Mouse (Mus musculus) heart, embryonic 13.5 days (tissue): ENCODE data around the gene Kcnn3. TPM values are rescaled to one million over a fixed set of nuclear protein-coding genes. Genes with fewer than 3 reads are reported as not detected.

Source experiments
- ATAC-seq: fragments of 200-750 bp; cut with Nextera tagmentation; 2 replicates; pipeline ENCODE4 v1.8.0; 2017; ENCODE audit warnings: moderate TSS enrichment; ENCODE audit not compliant: insufficient number of reproducible peaks, low FRiP score, low TSS enrichment; ENCODE audit errors: extremely low read depth
- H3K27ac ChIP-seq: fragments of 300-500 bp; sonication (generic); replicated peaks from 2 replicates; pipeline ENCODE4 v1.5.1; 2015; ENCODE audit warnings: moderate library complexity, mild to moderate bottlenecking, inconsistent platforms
- H3K27me3 ChIP-seq: fragments of 300-500 bp; sonication (generic); replicated peaks from 2 replicates; pipeline ENCODE4 v1.6.1; 2015; ENCODE audit warnings: mild to moderate bottlenecking, inconsistent platforms
- H3K36me3 ChIP-seq: fragments of 300-500 bp; sonication (generic); 2 replicates; pipeline ENCODE4 v1.6.1; 2015; ENCODE audit warnings: mild to moderate bottlenecking, inconsistent platforms
- H3K4me1 ChIP-seq: fragments of 300-500 bp; sonication (generic); 2 replicates; pipeline ENCODE4 v1.6.1; 2015; ENCODE audit warnings: inconsistent platforms
- H3K4me2 ChIP-seq: fragments of 300-500 bp; sonication (generic); 2 replicates; pipeline ENCODE4 v1.6.1; 2015; ENCODE audit warnings: inconsistent platforms, mild to moderate bottlenecking, moderate library complexity
- H3K4me3 ChIP-seq: fragments of 300-500 bp; sonication (generic); 2 replicates; pipeline ENCODE4 v1.5.1; 2015; ENCODE audit warnings: moderate library complexity, mild to moderate bottlenecking, inconsistent platforms
- H3K9ac ChIP-seq: fragments of 300-500 bp; sonication (generic); 2 replicates; pipeline ENCODE4 v1.6.1; 2015; ENCODE audit warnings: inconsistent platforms, mild to moderate bottlenecking, moderate library complexity
- H3K9me3 ChIP-seq: fragments of 300-500 bp; sonication (generic); 2 replicates; pipeline ENCODE4 v1.6.1; 2016; ENCODE audit warnings: inconsistent platforms
- WGBS: fragments of 180-500 bp; shearing (Covaris S2); methylation state at CpG from one replicate; pipeline ENCODE4 v1.1.7; 2015; ENCODE audit warnings: mixed read lengths; 5-methylcytosine and 5-hydroxymethylcytosine counted together
- polyA plus RNA-seq: library from polyadenylated mRNA; unstranded; fragments of >200 nt; fragmentation: Nextera tagmentation; extraction: Ambion mirVana; gene quantifications from 2 replicates; pipeline ENCODE4 v1.2.1, GENCODE M21; 2015

Gene Kcnn3
- polyA plus RNA-seq, 1 experiment from 2014 or later, result 2.3 TPM

GRCm38 (mm10) chr3:89672573-89673317 lies 152.8 kb downstream of the Kcnn3 start:
- Histone ChIP-seq H3K4me3 (no peak overlapping the region), H3K27me3 (no peaks in the 10 kb centered on the region), H3K9me3 (no peaks in the 10 kb centered on the region), H3K27ac (peak overlapping the region; percentile 45), H3K4me1 (peaks cover 21% of the 10 kb centered on the region), H3K9ac (no peak overlapping the region), H3K36me3 (no peaks in the 10 kb centered on the region), H3K4me2 (no peak overlapping the region)
- no peak for ATAC-seq
- WGBS, result 57% methylated on average over 12 of the region's 12 CpGs

- ATAC-seq, result no peak
- peaks cover 16% of the 10 kb centered on the region for H3K27me3 ChIP-seq
- H3K4me1 ChIP-seq, result peaks cover 4% of the 10 kb centered on the region
- H3K27ac ChIP-seq, result no peak overlapping the region
- H3K4me3 ChIP-seq, result no peak overlapping the region
- no peak overlapping the region for H3K9ac ChIP-seq
- H3K9me3 ChIP-seq, result no peaks in the 10 kb centered on the region
- H3K4me2 ChIP-seq, result no peak overlapping the region
- no peaks in the 10 kb centered on the region for H3K36me3 ChIP-seq
- 66% methylated on average over 5 of the region's 5 CpGs for WGBS
These were observed 157.7 kb downstream of the Kcnn3 start for GRCm38 (mm10) chr3:89677617-89678016.

- H3K4me3 ChIP-seq, result no peak overlapping the region
- 29% methylated on average over 5 of the region's 5 CpGs for WGBS
- no peaks in the 10 kb centered on the region for H3K36me3 ChIP-seq
- no peaks in the 10 kb centered on the region for H3K9me3 ChIP-seq
- H3K9ac ChIP-seq, result no peak overlapping the region
- H3K27me3 ChIP-seq, result peaks cover 44% of the 10 kb centered on the region
- no peak for ATAC-seq
- peaks cover 4% of the 10 kb centered on the region; the same call in 1 of the 2 replicates for H3K4me1 ChIP-seq
- H3K4me2 ChIP-seq, result no peak overlapping the region
- H3K27ac ChIP-seq, result no peak overlapping the region
These were observed 166.1 kb downstream of the Kcnn3 start for GRCm38 (mm10) chr3:89686031-89686430.

GRCm38 (mm10) chr3:89688694-89689581 lies 169.0 kb downstream of the Kcnn3 start:
- Histone ChIP-seq H3K4me2 (peak overlapping the region; percentile 84), H3K36me3 (no peaks in the 10 kb centered on the region), H3K27me3 (peaks cover 23% of the 10 kb centered on the region), H3K9me3 (0 out of 2 replicates have a peak, but pooled peaks cover 4% of the 10 kb centered on the region), H3K4me1 (peaks cover 4% of the 10 kb centered on the region; the same call in 1 of the 2 replicates), H3K9ac (peak overlapping the region; percentile 83), H3K27ac (no peak overlapping the region), H3K4me3 (peak overlapping the region; percentile 59)
- no peak for ATAC-seq
- WGBS, result 5% methylated on average over 25 of the region's 25 CpGs

GRCm38 (mm10) chr3:89691776-89692175 lies 171.8 kb downstream of the Kcnn3 start:
- H3K4me1 ChIP-seq, result peaks cover 4% of the 10 kb centered on the region; the same call in 1 of the 2 replicates
- H3K4me2 ChIP-seq, result no peak overlapping the region
- WGBS, result 62% methylated on average over 9 of the region's 9 CpGs
- no peak overlapping the region for H3K27ac ChIP-seq
- no peaks in the 10 kb centered on the region for H3K36me3 ChIP-seq
- peaks cover 22% of the 10 kb centered on the region for H3K27me3 ChIP-seq
- H3K4me3 ChIP-seq, result no peak overlapping the region
- 0 out of 2 replicates have a peak, but pooled peaks cover 6% of the 10 kb centered on the region for H3K9me3 ChIP-seq
- no peak for ATAC-seq
- H3K9ac ChIP-seq, result no peak overlapping the region

GRCm38 (mm10) chr3:89696152-89696821 lies 176.3 kb downstream of the Kcnn3 start:
- Histone ChIP-seq H3K4me1 (no peaks in the 10 kb centered on the region), H3K27ac (no peak overlapping the region), H3K4me3 (no peak overlapping the region), H3K27me3 (no peaks in the 10 kb centered on the region), H3K9me3 (0 out of 2 replicates have a peak, but pooled peaks cover 6% of the 10 kb centered on the region), H3K36me3 (no peaks in the 10 kb centered on the region), H3K9ac (no peak overlapping the region), H3K4me2 (no peak overlapping the region)
- WGBS, result 80% methylated on average over 12 of the region's 12 CpGs
- no peak; the same call in 1 of the 2 replicates for ATAC-seq

GRCm38 (mm10) chr3:89698958-89699357 lies 179.0 kb downstream of the Kcnn3 start:
- WGBS, result 80% methylated on average over 1 of the region's 1 CpGs
- Histone ChIP-seq H3K4me3 (no peak overlapping the region), H3K27me3 (peaks cover 6% of the 10 kb centered on the region; the same call in 1 of the 2 replicates), H3K36me3 (no peaks in the 10 kb centered on the region), H3K4me2 (no peak overlapping the region), H3K4me1 (no peaks in the 10 kb centered on the region), H3K27ac (no peak overlapping the region), H3K9me3 (0 out of 2 replicates have a peak, but pooled peaks cover 3% of the 10 kb centered on the region), H3K9ac (no peak overlapping the region)
- no peak for ATAC-seq

GRCm38 (mm10) chr3:89700461-89700860 lies 180.5 kb downstream of the Kcnn3 start:
- H3K4me3 ChIP-seq, result no peak overlapping the region
- no peak for ATAC-seq
- H3K27me3 ChIP-seq, result peaks cover 12% of the 10 kb centered on the region; the same call in 1 of the 2 replicates
- WGBS, result 76% methylated on average over 11 of the region's 11 CpGs
- H3K4me2 ChIP-seq, result no peak overlapping the region
- H3K9me3 ChIP-seq, result no peaks in the 10 kb centered on the region
- no peaks in the 10 kb centered on the region for H3K36me3 ChIP-seq
- no peaks in the 10 kb centered on the region for H3K4me1 ChIP-seq
- H3K27ac ChIP-seq, result no peak overlapping the region
- no peak overlapping the region for H3K9ac ChIP-seq

- Histone ChIP-seq H3K4me3 (no peak overlapping the region), H3K9ac (no peak overlapping the region), H3K9me3 (no peaks in the 10 kb centered on the region), H3K27ac (no peak overlapping the region), H3K36me3 (no peaks in the 10 kb centered on the region), H3K27me3 (peaks cover 17% of the 10 kb centered on the region; the same call in 1 of the 2 replicates), H3K4me1 (no peaks in the 10 kb centered on the region), H3K4me2 (no peak overlapping the region)
- WGBS, result 33% methylated on average over 3 of the region's 3 CpGs
- no peak for ATAC-seq
These were observed 183.6 kb downstream of the Kcnn3 start for GRCm38 (mm10) chr3:89703596-89703995.

GRCm38 (mm10) chr3:89704064-89704463 lies 184.1 kb downstream of the Kcnn3 start:
- Histone ChIP-seq H3K9me3 (no peaks in the 10 kb centered on the region), H3K4me1 (no peaks in the 10 kb centered on the region), H3K9ac (no peak overlapping the region), H3K4me2 (no peak overlapping the region), H3K27ac (no peak overlapping the region), H3K36me3 (no peaks in the 10 kb centered on the region), H3K27me3 (peaks cover 17% of the 10 kb centered on the region; the same call in 1 of the 2 replicates), H3K4me3 (no peak overlapping the region)
- 64% methylated on average over 6 of the region's 6 CpGs for WGBS
- no peak for ATAC-seq
